Mouse (Mus musculus) small intestine, adult 2 months (tissue): ENCODE results near the gene AY358078. TPM values are rescaled to one million over a fixed set of nuclear protein-coding genes. Genes with fewer than 3 reads are reported as not detected.
"Not testable (repeated sequence)": the region's sequence is repeated elsewhere in the genome, so short reads cannot be mapped to it uniquely, and the experiment has no call there.

Source experiments
- H3K27ac ChIP-seq: fragments of 200-500 bp; 2 replicates; pipeline ENCODE4 v1.5.1; 2012; ENCODE audit warnings: low read depth, low read length, control low read depth, inconsistent platforms; ENCODE audit not compliant: insufficient read depth
- H3K27me3 ChIP-seq: fragments of 200-500 bp; 2 replicates; pipeline ENCODE4 v1.6.1; 2012; ENCODE audit warnings: mild to moderate bottlenecking, moderate library complexity, low read length, inconsistent platforms; ENCODE audit not compliant: control insufficient read depth, insufficient read depth
- H3K36me3 ChIP-seq: fragments of 200-500 bp; 2 replicates; pipeline ENCODE4 v1.6.1; 2012; ENCODE audit warnings: mild to moderate bottlenecking, low read length, control low read depth, inconsistent platforms; ENCODE audit not compliant: control insufficient read depth, insufficient read depth
- H3K4me1 ChIP-seq: fragments of 200-500 bp; 2 replicates; pipeline ENCODE4 v1.6.1; 2012; ENCODE audit warnings: low read length, inconsistent platforms, mixed read lengths; ENCODE audit not compliant: control insufficient read depth, insufficient read depth, insufficient read length
- H3K4me3 ChIP-seq: fragments of 200-500 bp; 2 replicates; pipeline ENCODE4 v1.5.1; 2012; ENCODE audit warnings: low read depth, mild to moderate bottlenecking, control low read depth, inconsistent platforms, low read length, moderate library complexity
- CTCF ChIP-seq: fragments of 200-500 bp; IDR thresholded peaks from 2 replicates; pipeline ENCODE4 v1.5.1; 2012; ENCODE audit warnings: low read depth, mild to moderate bottlenecking, control low read depth, inconsistent platforms, low read length, moderate library complexity, mixed read lengths; ENCODE audit not compliant: insufficient replicate concordance, insufficient read length; ENCODE audit errors: extremely low read depth
- POLR2A ChIP-seq: fragments of 200-500 bp; IDR thresholded peaks from 2 replicates; pipeline ENCODE4 v1.6.1; 2012; ENCODE audit warnings: low read depth, mild to moderate bottlenecking, control low read depth, inconsistent platforms, low read length, moderate library complexity
- WGBS: fragments of 180-500 bp; shearing (Covaris S2); methylation state at CpG from one replicate; pipeline ENCODE4 v1.1.7; 2018; 5-methylcytosine and 5-hydroxymethylcytosine counted together
- polyA plus RNA-seq: library from polyadenylated mRNA; depleted of rRNA; stranded (reverse); fragments of >200 nt; gene quantifications from 2 replicates; pipeline ENCODE4 v1.2.3, GENCODE M21; 2012

AY358078 gene
- polyA plus RNA-seq, 1 experiment: 0.13 TPM

- H3K4me1 ChIP-seq: peaks cover 1% of the 10 kb centered on the region; the same call in 1 of the 2 replicates
- no peak overlapping the region for H3K4me3 ChIP-seq
- 85% methylated on average over 2 of the region's 2 CpGs for WGBS
- no peaks in the 10 kb centered on the region for H3K27me3 ChIP-seq
- H3K36me3 ChIP-seq: no peaks in the 10 kb centered on the region
- TF ChIP-seq POLR2A (no peak), CTCF (no peak)
- no peak overlapping the region for H3K27ac ChIP-seq
Measured at GRCm38 (mm10) chr14:51789196-51789595, 10.7 kb upstream of the AY358078 start.

- H3K4me3 ChIP-seq: no peak overlapping the region
- WGBS: 14% methylated on average over 2 of the region's 2 CpGs
- H3K27me3 ChIP-seq: no peaks in the 10 kb centered on the region
- TF ChIP-seq CTCF (no peak), POLR2A (no peak)
- H3K4me1 ChIP-seq: peaks cover 1% of the 10 kb centered on the region; the same call in 1 of the 2 replicates
- no peaks in the 10 kb centered on the region for H3K36me3 ChIP-seq
- H3K27ac ChIP-seq: no peak overlapping the region
Measured at GRCm38 (mm10) chr14:51794106-51794505, 5.7 kb upstream of the AY358078 start.

GRCm38 (mm10) chr14:51826625-51827024 lies 26.8 kb downstream of the AY358078 start:
- no peaks in the 10 kb centered on the region for H3K4me1 ChIP-seq
- H3K27me3 ChIP-seq: no peaks in the 10 kb centered on the region
- H3K36me3 ChIP-seq: no peaks in the 10 kb centered on the region
- H3K4me3 ChIP-seq: no peak overlapping the region
- 59% methylated on average over 1 of the region's 1 CpGs for WGBS
- TF ChIP-seq CTCF (no peak), POLR2A (no peak)
- no peak overlapping the region for H3K27ac ChIP-seq

- H3K27me3 ChIP-seq, H3K36me3 ChIP-seq, H3K27ac ChIP-seq, H3K4me1 ChIP-seq, H3K4me3 ChIP-seq: not testable (repeated sequence)
- WGBS: 11% methylated on average over 5 of the region's 5 CpGs
- peak; percentile 38; the same call in 1 of the 2 replicates for TF ChIP-seq CTCF
Measured at GRCm38 (mm10) chr14:51827842-51828241, 28.0 kb downstream of the AY358078 start.

DNA sequence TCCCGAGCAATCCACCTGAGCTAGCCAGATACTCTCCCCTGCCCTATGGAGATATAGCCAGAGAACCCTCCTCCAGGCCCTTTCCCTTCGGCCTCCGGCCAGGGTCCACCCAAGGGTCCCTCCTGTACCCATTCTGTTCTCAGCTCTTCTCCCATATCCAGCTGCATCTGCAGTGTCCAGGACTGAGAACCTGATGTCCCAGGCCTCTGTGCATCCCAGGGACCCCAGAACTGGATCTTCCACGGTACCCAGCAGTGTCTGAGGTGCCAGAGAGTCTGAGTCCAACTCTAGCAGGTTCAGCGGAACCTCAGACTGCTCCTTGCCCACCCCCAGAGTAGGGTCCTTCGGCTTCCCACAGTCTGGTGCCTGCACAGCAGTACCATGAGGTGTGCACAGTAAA lies 29.3 kb downstream of the AY358078 start:
- TF ChIP-seq POLR2A (no peak), CTCF (no peak)
- Histone ChIP-seq H3K27me3 (no peaks in the 10 kb centered on the region), H3K36me3 (no peaks in the 10 kb centered on the region), H3K4me1 (no peaks in the 10 kb centered on the region), H3K4me3 (no peak overlapping the region), H3K27ac (no peak overlapping the region)
- WGBS: 75% methylated on average over 6 of the region's 6 CpGs

DNA sequence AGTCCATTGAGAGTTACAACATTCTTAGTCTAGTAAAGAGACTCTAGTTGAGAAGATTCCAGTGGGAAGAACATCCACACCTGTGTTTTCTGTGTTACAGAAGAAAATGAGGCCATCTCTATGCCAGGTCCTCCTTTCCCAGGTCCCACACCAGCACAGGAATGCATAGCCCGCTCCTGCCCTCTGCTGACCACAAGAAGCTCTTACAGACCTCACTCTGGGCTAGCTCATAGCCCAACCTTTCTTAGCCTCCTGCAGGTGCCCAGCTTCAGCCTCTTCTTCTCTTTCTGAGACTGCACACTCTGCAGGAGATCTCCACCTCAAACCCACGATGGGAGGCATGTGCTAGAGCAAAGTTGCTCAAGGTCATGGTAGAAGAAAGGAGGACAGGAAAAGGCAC lies 38.6 kb downstream of the AY358078 start:
- 20% methylated on average over 2 of the region's 2 CpGs for WGBS
- H3K36me3 ChIP-seq, H3K4me1 ChIP-seq, H3K27ac ChIP-seq, H3K4me3 ChIP-seq, H3K27me3 ChIP-seq: not testable (repeated sequence)

- TF ChIP-seq CTCF (no peak), POLR2A (no peak)
- H3K4me3 ChIP-seq: no peak overlapping the region
- no peaks in the 10 kb centered on the region for H3K4me1 ChIP-seq
- H3K27me3 ChIP-seq: peaks cover 3% of the 10 kb centered on the region
- no peaks in the 10 kb centered on the region for H3K36me3 ChIP-seq
- 49% methylated on average over 1 of the region's 1 CpGs for WGBS
- H3K27ac ChIP-seq: no peak overlapping the region
Measured at GRCm38 (mm10) chr14:51842250-51842649, 42.4 kb downstream of the AY358078 start.

GRCm38 (mm10) chr14:51842781-51843180 lies 42.9 kb downstream of the AY358078 start:
- Histone ChIP-seq H3K36me3 (no peaks in the 10 kb centered on the region), H3K4me3 (no peak overlapping the region), H3K27ac (no peak overlapping the region), H3K4me1 (no peaks in the 10 kb centered on the region), H3K27me3 (peaks cover 3% of the 10 kb centered on the region)
- 32% methylated on average over 2 of the region's 2 CpGs for WGBS
- TF ChIP-seq CTCF: no peak
- TF ChIP-seq POLR2A: no peak
